Mouse (Mus musculus) testis, adult 2 months (tissue): Measurements from ENCODE around the gene Pmf1.

Source experiments
- CTCF ChIP-seq: fragments of 200-500 bp; IDR thresholded peaks from 2 replicates; pipeline ENCODE4 v1.5.1; 2012; ENCODE audit warnings: low read depth, mild to moderate bottlenecking, inconsistent platforms, low read length, moderate library complexity; ENCODE audit not compliant: control insufficient read depth, insufficient read depth, insufficient replicate concordance
- POLR2A ChIP-seq: fragments of 200-500 bp; IDR thresholded peaks from 2 replicates; pipeline ENCODE4 v1.6.1; 2012; ENCODE audit warnings: low read depth, mild to moderate bottlenecking, inconsistent platforms, low read length, moderate library complexity; ENCODE audit not compliant: control insufficient read depth

GRCm38 (mm10) chr3:88453369-88453768 is 43.2 kb upstream of the Pmf1 start:
- TF ChIP-seq POLR2A (no peak), CTCF (no peak)
